Mouse (Mus musculus) intestine, postnatal 0 days (tissue): Measurements from ENCODE around the gene Enpp4. TPM values are rescaled to one million over a fixed set of nuclear protein-coding genes. Genes with fewer than 3 reads are reported as not detected.

Experiments
- ATAC-seq: fragments of 200-750 bp; cut with Nextera tagmentation; 2 replicates; pipeline ENCODE4 v1.8.0; 2017; ENCODE audit warnings: mild to moderate bottlenecking, moderate TSS enrichment, moderate library complexity
- H3K27ac ChIP-seq: fragments of 300-500 bp; sonication (generic); 2 replicates; pipeline ENCODE4 v1.5.1; 2014; ENCODE audit warnings: mild to moderate bottlenecking, low read depth, low read length, moderate library complexity
- H3K27me3 ChIP-seq: fragments of 300-500 bp; sonication (generic); replicated peaks from 2 replicates; pipeline ENCODE4 v1.6.1; 2014; ENCODE audit warnings: low read length, mixed read lengths; ENCODE audit not compliant: control insufficient read depth, insufficient read depth
- H3K36me3 ChIP-seq: fragments of 300-500 bp; sonication (generic); 2 replicates; pipeline ENCODE4 v1.6.1; 2014; ENCODE audit warnings: mild to moderate bottlenecking, moderate library complexity; ENCODE audit not compliant: control insufficient read depth, insufficient read depth
- H3K4me1 ChIP-seq: fragments of 300-500 bp; sonication (generic); replicated peaks from 2 replicates; pipeline ENCODE4 v1.6.1; 2014; ENCODE audit warnings: antibody characterized with exemption, low read length, mixed read lengths; ENCODE audit not compliant: control insufficient read depth, insufficient read depth
- H3K4me2 ChIP-seq: fragments of 300-500 bp; sonication (generic); replicated peaks from 2 replicates; pipeline ENCODE4 v1.6.1; 2014; ENCODE audit warnings: low read depth, mild to moderate bottlenecking, moderate library complexity
- H3K4me3 ChIP-seq: fragments of 300-500 bp; sonication (generic); 2 replicates; pipeline ENCODE4 v1.5.1; 2014; ENCODE audit warnings: low read depth, low read length
- H3K9ac ChIP-seq: fragments of 300-500 bp; sonication (generic); 2 replicates; pipeline ENCODE4 v1.6.1; 2014; ENCODE audit warnings: mild to moderate bottlenecking, low read depth, low read length
- H3K9me3 ChIP-seq: fragments of 300-500 bp; sonication (generic); 2 replicates; pipeline ENCODE4 v1.6.1; 2016; ENCODE audit warnings: mixed run types; ENCODE audit not compliant: control insufficient read depth
- CTCF ChIP-seq: sonication (generic); IDR thresholded peaks from 2 replicates; pipeline ENCODE4 v1.5.1; 2016; ENCODE audit warnings: low read depth, mild to moderate bottlenecking, control low read depth, antibody characterized with exemption, moderate library complexity
- WGBS: fragments of 180-500 bp; shearing (Covaris S2); extraction: QIAGEN DNeasy Blood & Tissue Kit; methylation state at CpG from one replicate; pipeline ENCODE4 v1.1.7; 2014; 5-methylcytosine and 5-hydroxymethylcytosine counted together
- polyA plus RNA-seq: library from polyadenylated mRNA; unstranded; fragments of >200 nt; fragmentation: Nextera tagmentation; extraction: Ambion mirVana; gene quantifications from 2 replicates; pipeline ENCODE4 v1.2.1, GENCODE M21; 2015

Gene Enpp4
- polyA plus RNA-seq, 1 experiment from 2014 or later: 3.1 TPM

- peak overlapping the region; percentile 68; the same call in 1 of the 2 replicates for H3K27ac ChIP-seq
Observed at GRCm38 (mm10) chr17:44145806-44146205, 40.2 kb upstream of the Enpp4 start.

GRCm38 (mm10) chr17:44136863-44137640 lies 31.4 kb upstream of the Enpp4 start:
- peak overlapping the region; percentile 49 for H3K4me3 ChIP-seq
- 0 out of 2 replicates have a peak, but pooled peaks have one; percentile 11 for ATAC-seq
- H3K9me3 ChIP-seq: no peaks in the 10 kb centered on the region
- H3K9ac ChIP-seq: no peak overlapping the region
- no peaks in the 10 kb centered on the region for H3K4me1 ChIP-seq
- peak overlapping the region; percentile 63; the same call in 1 of the 2 replicates for H3K27ac ChIP-seq
- no peaks in the 10 kb centered on the region for H3K36me3 ChIP-seq
- whole genome bisulfite sequencing: 44% methylated on average over 10 of the region's 10 CpGs
- TF ChIP-seq CTCF: no peak
- H3K27me3 ChIP-seq: no peaks in the 10 kb centered on the region
- H3K4me2 ChIP-seq: peak overlapping the region; percentile 64

More at GRCm38 (mm10) chr17:44145806-44146205, 40.2 kb upstream of the Enpp4 start:
- WGBS: 21% methylated on average over 1 of the region's 1 CpGs
- Histone ChIP-seq H3K4me3 (no peak overlapping the region), H3K9me3 (no peaks in the 10 kb centered on the region), H3K36me3 (no peaks in the 10 kb centered on the region), H3K27me3 (no peaks in the 10 kb centered on the region), H3K4me2 (0 out of 2 replicates have a peak overlapping the region, but pooled peaks have one; percentile 24), H3K9ac (no peak overlapping the region), H3K4me1 (peaks cover 7% of the 10 kb centered on the region; the same call in 1 of the 2 replicates)
- TF ChIP-seq CTCF: no peak
- ATAC-seq: peak; percentile 62

DNA sequence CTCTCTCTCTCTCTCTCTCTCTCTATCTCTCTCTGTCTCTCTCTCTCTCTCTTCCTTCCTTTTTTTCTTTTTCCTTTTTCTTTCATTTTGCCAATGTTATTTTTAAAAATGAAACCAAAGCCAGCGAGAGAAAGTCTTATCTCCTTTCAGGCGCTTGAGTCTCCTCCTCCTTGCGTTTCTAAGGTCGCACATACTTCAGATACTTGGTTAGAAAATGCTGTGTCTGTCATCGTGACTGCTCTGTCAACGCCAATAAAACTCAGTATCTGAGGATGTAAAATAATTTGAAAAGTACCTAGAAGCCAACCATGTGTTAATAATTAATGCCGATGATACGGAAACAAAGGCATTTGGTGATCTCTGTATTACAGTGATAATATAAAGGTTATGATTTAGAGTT lies 30.4 kb upstream of the Enpp4 start:
- H3K27ac ChIP-seq: 0 out of 2 replicates have a peak overlapping the region, but pooled peaks have one; percentile 63
- H3K36me3 ChIP-seq: no peaks in the 10 kb centered on the region
- H3K27me3 ChIP-seq: no peaks in the 10 kb centered on the region
- peak overlapping the region; percentile 64 for H3K4me2 ChIP-seq
- no peak overlapping the region for H3K9ac ChIP-seq
- 26% methylated on average over 8 of the region's 8 CpGs for WGBS
- no peaks in the 10 kb centered on the region for H3K4me1 ChIP-seq
- peak; percentile 49 for ATAC-seq
- TF ChIP-seq CTCF: no peak
- peak overlapping the region; percentile 49 for H3K4me3 ChIP-seq
- H3K9me3 ChIP-seq: no peaks in the 10 kb centered on the region

DNA sequence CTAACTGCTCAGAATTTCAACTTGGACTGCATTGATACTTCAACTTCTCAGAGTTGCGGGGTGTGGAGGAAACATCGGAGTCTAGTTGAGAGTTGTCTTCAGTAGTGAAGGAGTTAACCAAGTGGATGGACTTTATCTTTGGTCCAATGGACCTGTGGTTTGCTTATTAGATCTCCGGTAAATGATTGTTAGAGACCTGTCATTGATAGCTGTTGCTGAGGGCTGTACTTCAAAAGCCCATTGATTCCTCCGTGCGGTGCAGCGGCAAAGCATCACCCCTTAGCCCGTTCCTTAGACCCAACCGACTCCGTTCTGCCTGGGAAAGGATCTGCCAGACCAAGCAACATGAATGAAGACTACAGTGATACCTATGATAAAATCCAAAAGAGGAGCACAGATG lies 28.9 kb upstream of the Enpp4 start:
- no peaks in the 10 kb centered on the region for H3K36me3 ChIP-seq
- no peak for TF ChIP-seq CTCF
- peak; percentile 65 for ATAC-seq
- peak overlapping the region; percentile 74 for H3K27ac ChIP-seq
- H3K4me1 ChIP-seq: no peaks in the 10 kb centered on the region
- H3K4me2 ChIP-seq: peak overlapping the region; percentile 64
- WGBS: 37% methylated on average over 9 of the region's 9 CpGs
- peak overlapping the region; percentile 17 for H3K9ac ChIP-seq
- no peaks in the 10 kb centered on the region for H3K9me3 ChIP-seq
- H3K4me3 ChIP-seq: peak overlapping the region; percentile 49
- H3K27me3 ChIP-seq: no peaks in the 10 kb centered on the region

DNA sequence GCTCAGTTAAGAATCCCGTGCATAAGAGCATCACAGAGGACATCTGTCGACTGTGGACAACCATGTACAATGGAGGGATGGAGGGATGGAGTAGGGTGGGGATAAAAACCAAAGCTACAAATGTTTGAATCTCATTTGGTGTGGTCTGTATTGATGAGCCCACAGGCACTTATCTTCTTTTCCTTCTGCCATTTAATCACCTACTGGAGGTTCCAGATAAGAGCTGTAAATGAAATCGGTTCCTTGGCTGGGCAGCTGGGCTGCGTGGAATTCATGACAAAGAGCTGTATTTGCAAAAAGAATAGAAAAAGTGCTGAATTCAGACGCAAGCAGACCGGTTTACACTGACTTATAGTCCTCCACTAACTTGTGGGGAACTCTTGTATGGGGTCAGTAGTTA lies 28.5 kb upstream of the Enpp4 start:
- no peak for TF ChIP-seq CTCF
- Histone ChIP-seq H3K9ac (no peak overlapping the region), H3K27ac (peak overlapping the region; percentile 74), H3K4me3 (peak overlapping the region; percentile 49), H3K27me3 (no peaks in the 10 kb centered on the region), H3K4me1 (no peaks in the 10 kb centered on the region), H3K9me3 (no peaks in the 10 kb centered on the region), H3K4me2 (peak overlapping the region; percentile 64), H3K36me3 (no peaks in the 10 kb centered on the region)
- 34% methylated on average over 6 of the region's 6 CpGs for WGBS
- ATAC-seq: peak; percentile 26; the same call in 1 of the 2 replicates

DNA sequence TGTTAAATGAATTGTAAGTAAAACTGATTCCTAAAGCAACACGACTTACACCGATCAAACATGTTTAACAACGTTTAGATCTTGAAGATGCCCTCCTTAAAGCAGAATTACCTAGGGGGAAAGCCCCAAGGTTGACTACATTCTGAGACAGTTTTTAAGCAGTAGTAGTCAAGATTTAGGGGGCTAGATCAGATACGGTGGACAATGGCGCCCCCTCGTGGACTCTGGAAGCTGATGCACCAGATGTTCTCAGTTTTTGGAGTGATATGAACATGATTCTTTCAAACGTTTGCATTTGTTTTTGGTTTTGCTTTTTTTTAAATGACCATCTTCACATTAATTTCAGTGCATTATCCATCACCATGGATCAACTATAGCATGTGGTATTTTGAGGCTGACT lies 24.8 kb upstream of the Enpp4 start:
- WGBS: 10% methylated on average over 7 of the region's 7 CpGs
- Histone ChIP-seq H3K4me3 (no peak overlapping the region), H3K27ac (no peak overlapping the region), H3K9ac (no peak overlapping the region), H3K36me3 (no peaks in the 10 kb centered on the region), H3K9me3 (0 out of 2 replicates have a peak, but pooled peaks cover 3% of the 10 kb centered on the region), H3K27me3 (no peaks in the 10 kb centered on the region), H3K4me1 (no peaks in the 10 kb centered on the region), H3K4me2 (0 out of 2 replicates have a peak overlapping the region, but pooled peaks have one; percentile 27)
- TF ChIP-seq CTCF: peak; percentile 90
- no peak for ATAC-seq
